Mouse (Mus musculus): ENCODE results near the gene Rnf150. TPM values are rescaled to one million over a fixed set of nuclear protein-coding genes. Genes with fewer than 3 reads are reported as not detected.
"Not testable (repeated sequence)": the region's sequence is repeated elsewhere in the genome, so short reads cannot be mapped to it uniquely, and the experiment has no call there.

The Rnf150 gene
- polyA plus RNA-seq, 1 experiment from 2014 or later: 2.1 TPM

DNA sequence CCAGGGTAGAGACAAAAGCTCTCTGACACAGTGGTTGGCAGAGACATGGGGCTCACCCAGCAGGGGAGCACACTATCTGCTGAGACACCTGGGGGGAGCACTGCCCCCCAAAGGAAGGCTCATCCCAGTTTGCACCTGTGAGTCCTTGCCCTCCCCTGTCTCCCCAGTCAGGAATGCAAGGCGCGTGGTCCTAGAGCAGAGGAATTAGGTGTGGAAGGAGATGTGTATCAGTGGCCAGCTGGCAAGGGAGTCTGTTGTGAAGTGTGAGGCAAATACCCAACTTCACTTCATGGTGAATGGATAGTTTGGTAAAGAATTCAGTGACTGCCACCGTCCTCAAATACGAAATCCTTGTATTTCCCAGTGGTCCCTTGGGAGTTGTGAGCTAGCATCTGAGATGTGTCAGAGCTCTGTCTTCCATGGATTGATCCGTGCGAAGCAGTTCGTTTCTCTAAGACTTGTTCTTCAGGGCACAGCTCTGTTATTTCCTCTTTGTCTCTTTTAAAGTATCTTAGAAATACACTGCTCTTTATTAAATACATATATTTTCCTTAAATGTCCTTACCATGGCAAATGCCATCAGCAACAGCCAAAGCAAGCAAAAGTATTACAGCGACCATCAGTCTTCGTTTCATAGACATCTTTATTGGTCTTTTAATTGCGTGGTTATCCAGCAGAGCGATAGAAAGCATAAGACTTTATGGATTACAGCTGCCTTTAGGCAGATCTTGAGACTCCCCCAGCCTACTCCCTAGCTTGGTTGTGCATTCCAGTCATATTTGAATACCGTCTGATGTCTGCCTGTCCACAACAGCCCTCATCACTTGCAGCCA is 215.8 kb downstream of the Rnf150 start:
- no peak; the same call in 1 of the 2 replicates for ATAC-seq

DNA sequence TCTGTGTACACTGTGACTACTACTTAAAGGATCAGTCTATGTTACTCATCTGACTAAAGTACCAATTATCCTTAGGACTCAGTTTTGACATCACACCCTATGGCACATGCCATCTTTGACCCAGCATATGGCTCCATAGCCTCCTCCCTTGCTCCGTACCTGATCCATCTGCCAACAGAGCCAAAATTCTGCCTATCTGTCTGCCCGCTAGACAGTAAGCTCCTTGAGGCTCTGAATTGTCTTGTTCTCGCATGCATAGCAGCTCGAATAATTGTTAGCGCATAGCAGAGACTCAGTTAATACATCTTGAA is 216.3 kb downstream of the Rnf150 start:
- Histone ChIP-seq H3K9ac (ENCODE audit: low read depth, low read length) (no peak overlapping the region), H3K27me3 (ENCODE audit: control insufficient read depth, insufficient read depth, low read depth, low read length) (no peaks in the 10 kb centered on the region), H3K4me1 (ENCODE audit: control insufficient read depth, insufficient read depth, low read length) (no peaks in the 10 kb centered on the region), H3K27ac (ENCODE audit: low read length) (no peak overlapping the region), H3K9me3 (replicated peaks; ENCODE audit: control insufficient read depth, low read length, poor library complexity, severe bottlenecking) (no peaks in the 10 kb centered on the region), H3K36me3 (ENCODE audit: control insufficient read depth, insufficient read depth, low read length) (no peaks in the 10 kb centered on the region), H3K4me2 (ENCODE audit: low read length) (no peak overlapping the region), H3K4me3 (ENCODE audit: low read depth, low read length) (no peak overlapping the region)
- ATAC-seq: no peak
- 91% methylated on average over 5 of the region's 5 CpGs for WGBS

More for the DNA sequence above, 215.8 kb downstream of the Rnf150 start:
- H3K9ac ChIP-seq (ENCODE audit: low read depth, low read length): no peak overlapping the region
- H3K4me1 ChIP-seq (ENCODE audit: control insufficient read depth, insufficient read depth, low read length): no peaks in the 10 kb centered on the region
- no peak overlapping the region for H3K27ac ChIP-seq (ENCODE audit: low read length)
- H3K36me3 ChIP-seq (ENCODE audit: control insufficient read depth, insufficient read depth, low read length): no peaks in the 10 kb centered on the region
- H3K4me3 ChIP-seq (ENCODE audit: low read depth, low read length): no peak overlapping the region
- H3K9me3 ChIP-seq (replicated peaks; ENCODE audit: control insufficient read depth, low read length, poor library complexity, severe bottlenecking): no peaks in the 10 kb centered on the region
- WGBS: 83% methylated on average over 12 of the region's 12 CpGs
- H3K27me3 ChIP-seq (ENCODE audit: control insufficient read depth, insufficient read depth, low read depth, low read length): no peaks in the 10 kb centered on the region
- H3K4me2 ChIP-seq (ENCODE audit: low read length): no peak overlapping the region

DNA sequence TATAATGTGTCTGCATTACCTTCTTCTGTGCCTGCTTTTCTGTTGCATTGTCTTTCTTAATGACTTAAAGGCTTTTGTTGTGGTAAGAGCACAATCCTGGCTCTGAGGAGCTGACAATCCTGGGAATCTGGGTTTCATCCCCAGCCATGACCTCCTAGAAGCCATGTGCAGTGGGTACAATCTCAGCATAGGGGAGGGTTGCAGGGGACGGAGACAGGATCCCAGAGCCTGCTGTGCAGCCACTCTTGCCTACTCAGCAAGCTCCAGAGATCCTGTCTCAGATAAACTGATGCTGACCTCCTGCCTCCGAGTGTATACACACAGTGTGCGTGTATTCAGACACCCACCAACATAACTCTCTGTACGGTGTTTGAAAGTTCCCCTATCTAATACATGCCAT is 218.1 kb downstream of the Rnf150 start:
- H3K4me2 ChIP-seq (ENCODE audit: low read length): no peak overlapping the region
- WGBS: 67% methylated on average over 4 of the region's 4 CpGs
- ATAC-seq: no peak
- no peak overlapping the region for H3K27ac ChIP-seq (ENCODE audit: low read length)
- H3K4me3 ChIP-seq (ENCODE audit: low read depth, low read length): no peak overlapping the region
- no peaks in the 10 kb centered on the region for H3K36me3 ChIP-seq (ENCODE audit: control insufficient read depth, insufficient read depth, low read length)
- no peaks in the 10 kb centered on the region for H3K27me3 ChIP-seq (ENCODE audit: control insufficient read depth, insufficient read depth, low read depth, low read length)
- no peaks in the 10 kb centered on the region for H3K9me3 ChIP-seq (replicated peaks; ENCODE audit: control insufficient read depth, low read length, poor library complexity, severe bottlenecking)
- H3K4me1 ChIP-seq (ENCODE audit: control insufficient read depth, insufficient read depth, low read length): no peaks in the 10 kb centered on the region
- no peak overlapping the region for H3K9ac ChIP-seq (ENCODE audit: low read depth, low read length)

GRCm38 (mm10) chr8:83081806-83082205 is 218.7 kb downstream of the Rnf150 start:
- 79% methylated on average over 7 of the region's 8 CpGs for WGBS
- H3K4me2 ChIP-seq (ENCODE audit: low read length): not testable (repeated sequence)

DNA sequence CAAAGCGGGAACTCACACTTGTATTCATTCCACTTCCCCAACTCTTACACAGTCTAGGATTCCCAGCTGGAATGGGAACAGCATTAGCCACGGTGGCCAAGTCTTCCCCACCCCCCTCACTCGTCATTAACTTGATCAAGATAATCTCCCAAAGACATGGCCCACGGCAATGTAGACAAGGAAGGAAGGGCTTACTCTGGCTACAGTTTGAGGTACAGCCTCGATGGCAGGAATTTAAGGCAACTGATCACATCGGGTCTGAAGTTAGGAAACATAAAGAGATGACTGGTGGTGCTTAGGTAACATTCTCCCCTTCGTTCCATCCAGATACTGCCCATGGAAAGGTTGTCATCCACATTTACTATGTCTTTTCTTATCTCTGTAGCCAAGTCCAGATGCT is 219.1 kb downstream of the Rnf150 start:
- WGBS: 70% methylated on average over 7 of the region's 7 CpGs
- H3K9me3 ChIP-seq (replicated peaks; ENCODE audit: control insufficient read depth, low read length, poor library complexity, severe bottlenecking): no peaks in the 10 kb centered on the region
- no peak for ATAC-seq
- no peak overlapping the region for H3K27ac ChIP-seq (ENCODE audit: low read length)
- no peaks in the 10 kb centered on the region for H3K36me3 ChIP-seq (ENCODE audit: control insufficient read depth, insufficient read depth, low read length)
- no peak overlapping the region for H3K4me3 ChIP-seq (ENCODE audit: low read depth, low read length)
- H3K4me1 ChIP-seq (ENCODE audit: control insufficient read depth, insufficient read depth, low read length): no peaks in the 10 kb centered on the region
- no peaks in the 10 kb centered on the region for H3K27me3 ChIP-seq (ENCODE audit: control insufficient read depth, insufficient read depth, low read depth, low read length)
- H3K9ac ChIP-seq (ENCODE audit: low read depth, low read length): no peak overlapping the region
- no peak overlapping the region for H3K4me2 ChIP-seq (ENCODE audit: low read length)

More at GRCm38 (mm10) chr8:83081806-83082205, 218.7 kb downstream of the Rnf150 start:
- not testable (repeated sequence) for H3K27ac ChIP-seq (ENCODE audit: low read length); H3K4me3 ChIP-seq (ENCODE audit: low read depth, low read length); H3K9ac ChIP-seq (ENCODE audit: low read depth, low read length); H3K27me3 ChIP-seq (ENCODE audit: control insufficient read depth, insufficient read depth, low read depth, low read length); H3K4me1 ChIP-seq (ENCODE audit: control insufficient read depth, insufficient read depth, low read length); ATAC-seq; H3K9me3 ChIP-seq (replicated peaks; ENCODE audit: control insufficient read depth, low read length, poor library complexity, severe bottlenecking); H3K36me3 ChIP-seq (ENCODE audit: control insufficient read depth, insufficient read depth, low read length)

DNA sequence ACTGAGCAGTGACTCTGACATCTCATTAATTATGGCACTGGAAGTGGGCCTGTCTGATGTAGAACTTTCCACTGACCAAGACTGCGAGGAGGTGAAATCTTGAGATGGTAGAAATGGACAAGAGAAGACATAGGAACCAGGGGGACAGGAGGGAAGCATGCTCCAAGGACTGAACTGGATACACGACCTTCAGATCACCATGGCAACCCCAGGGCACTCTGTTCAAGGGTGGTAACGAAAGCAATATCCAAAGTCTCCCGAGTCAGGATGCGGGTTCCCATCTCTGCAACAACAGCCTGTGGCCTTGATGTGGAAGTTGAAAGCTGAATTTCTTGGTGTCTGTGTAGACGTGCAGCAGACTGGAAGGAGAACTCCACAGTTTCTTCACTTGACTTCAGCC is 220.3 kb downstream of the Rnf150 start:
- H3K36me3 ChIP-seq (ENCODE audit: control insufficient read depth, insufficient read depth, low read length): no peaks in the 10 kb centered on the region
- no peak overlapping the region for H3K9ac ChIP-seq (ENCODE audit: low read depth, low read length)
- no peaks in the 10 kb centered on the region for H3K27me3 ChIP-seq (ENCODE audit: control insufficient read depth, insufficient read depth, low read depth, low read length)
- H3K4me2 ChIP-seq (ENCODE audit: low read length): no peak overlapping the region
- H3K27ac ChIP-seq (ENCODE audit: low read length): no peak overlapping the region
- H3K4me1 ChIP-seq (ENCODE audit: control insufficient read depth, insufficient read depth, low read length): no peaks in the 10 kb centered on the region
- no peaks in the 10 kb centered on the region for H3K9me3 ChIP-seq (replicated peaks; ENCODE audit: control insufficient read depth, low read length, poor library complexity, severe bottlenecking)
- H3K4me3 ChIP-seq (ENCODE audit: low read depth, low read length): no peak overlapping the region
- ATAC-seq: no peak
- WGBS: 69% methylated on average over 6 of the region's 6 CpGs

- H3K4me3 ChIP-seq (ENCODE audit: low read depth, low read length): no peak overlapping the region
- no peaks in the 10 kb centered on the region for H3K27me3 ChIP-seq (ENCODE audit: control insufficient read depth, insufficient read depth, low read depth, low read length)
- no peak overlapping the region for H3K9ac ChIP-seq (ENCODE audit: low read depth, low read length)
- no peak overlapping the region for H3K4me2 ChIP-seq (ENCODE audit: low read length)
- H3K9me3 ChIP-seq (replicated peaks; ENCODE audit: control insufficient read depth, low read length, poor library complexity, severe bottlenecking): no peaks in the 10 kb centered on the region
- WGBS: 74% methylated on average over 3 of the region's 3 CpGs
- H3K4me1 ChIP-seq (ENCODE audit: control insufficient read depth, insufficient read depth, low read length): peaks cover 2% of the 10 kb centered on the region; the same call in 1 of the 2 replicates
- H3K36me3 ChIP-seq (ENCODE audit: control insufficient read depth, insufficient read depth, low read length): no peaks in the 10 kb centered on the region
- no peak for ATAC-seq
- H3K27ac ChIP-seq (ENCODE audit: low read length): no peak overlapping the region
Measured at GRCm38 (mm10) chr8:83085581-83085980, 222.4 kb downstream of the Rnf150 start.

GRCm38 (mm10) chr8:83086625-83087024 is 223.5 kb downstream of the Rnf150 start:
- H3K4me1 ChIP-seq (ENCODE audit: control insufficient read depth, insufficient read depth, low read length): peaks cover 2% of the 10 kb centered on the region; the same call in 1 of the 2 replicates
- ATAC-seq: no peak
- H3K9me3 ChIP-seq (replicated peaks; ENCODE audit: control insufficient read depth, low read length, poor library complexity, severe bottlenecking): no peaks in the 10 kb centered on the region
- no peak overlapping the region for H3K4me2 ChIP-seq (ENCODE audit: low read length)
- H3K4me3 ChIP-seq (ENCODE audit: low read depth, low read length): no peak overlapping the region
- H3K27me3 ChIP-seq (ENCODE audit: control insufficient read depth, insufficient read depth, low read depth, low read length): no peaks in the 10 kb centered on the region
- no peaks in the 10 kb centered on the region for H3K36me3 ChIP-seq (ENCODE audit: control insufficient read depth, insufficient read depth, low read length)
- H3K27ac ChIP-seq (ENCODE audit: low read length): no peak overlapping the region
- WGBS: 88% methylated on average over 8 of the region's 8 CpGs
- no peak overlapping the region for H3K9ac ChIP-seq (ENCODE audit: low read depth, low read length)

GRCm38 (mm10) chr8:83087604-83088003 is 224.4 kb downstream of the Rnf150 start:
- H3K9me3 ChIP-seq (replicated peaks; ENCODE audit: control insufficient read depth, low read length, poor library complexity, severe bottlenecking): no peaks in the 10 kb centered on the region
- no peak overlapping the region for H3K4me2 ChIP-seq (ENCODE audit: low read length)
- H3K4me1 ChIP-seq (ENCODE audit: control insufficient read depth, insufficient read depth, low read length): peaks cover 2% of the 10 kb centered on the region; the same call in 1 of the 2 replicates
- H3K9ac ChIP-seq (ENCODE audit: low read depth, low read length): no peak overlapping the region
- no peaks in the 10 kb centered on the region for H3K36me3 ChIP-seq (ENCODE audit: control insufficient read depth, insufficient read depth, low read length)
- no peak for ATAC-seq
- H3K4me3 ChIP-seq (ENCODE audit: low read depth, low read length): no peak overlapping the region
- no peak overlapping the region for H3K27ac ChIP-seq (ENCODE audit: low read length)
- H3K27me3 ChIP-seq (ENCODE audit: control insufficient read depth, insufficient read depth, low read depth, low read length): no peaks in the 10 kb centered on the region
